Comparison of ENCODE assay signal across 17 mouse cellular contexts in the genomic region with DNA sequence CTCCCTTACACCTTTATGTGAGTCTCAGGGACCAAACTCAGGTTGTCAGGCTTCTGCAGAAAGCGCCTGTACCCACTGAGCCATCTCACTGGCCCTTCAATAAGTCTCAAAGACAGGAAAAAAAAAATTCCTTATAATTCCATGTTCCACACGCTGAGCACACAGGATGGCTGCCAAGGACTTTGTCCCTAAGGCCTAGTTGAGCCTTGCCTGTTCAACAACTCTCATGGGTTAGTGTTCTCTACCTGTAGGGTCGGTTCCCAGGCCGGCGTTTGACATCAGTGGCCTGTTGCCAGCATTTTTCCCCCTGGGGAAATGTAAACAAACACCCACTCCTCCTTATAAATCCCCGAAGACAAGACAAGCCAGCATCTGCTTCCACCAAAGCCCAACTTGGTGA.
"Had no signal": no experiment of that assay in that cellular context is flagged by ENCODE, and none has a peak within 500 bp of the region (broad histone marks: within the 10 kb centered on the region; RNA-seq: fewer than 3 reads in every experiment).

No protein-coding gene starts in this region.

- H3K9me3 ChIP-seq: lung, embryonic 15.5 days; megakaryocyte, embryonic 14.5 days; midbrain, embryonic 13.5 days; midbrain, embryonic 15.5 days; neural tube, embryonic 12.5 days; stomach, embryonic 15.5 days had no signal

- H3K27ac ChIP-seq: lung, embryonic 15.5 days; macrophage; midbrain, embryonic 13.5 days; midbrain, embryonic 15.5 days; neural tube, embryonic 12.5 days; stomach, embryonic 15.5 days; stomach, postnatal 0 days had no signal

- H3K9ac ChIP-seq: lung, embryonic 15.5 days; midbrain, embryonic 13.5 days; midbrain, embryonic 15.5 days; neural tube, embryonic 12.5 days; stomach, embryonic 15.5 days had no signal

- H3K4me2 ChIP-seq: lung, embryonic 15.5 days; midbrain, embryonic 11.5 days; midbrain, embryonic 13.5 days; midbrain, embryonic 15.5 days; neural tube, embryonic 12.5 days; stomach, embryonic 15.5 days had no signal

- DNase-seq: lung, adult 2 months; lung, postnatal 14 days; lung, postnatal 36 days; right cerebral cortex, postnatal 14 days; thymus, adult 2 months; thymus, postnatal 25 days; thymus, postnatal 4 days had no signal

- ATAC-seq: lung, postnatal 0 days; midbrain, embryonic 15.5 days had no signal

- H3K4me1 ChIP-seq: midbrain, embryonic 13.5 days; midbrain, embryonic 15.5 days; neural tube, embryonic 12.5 days had no signal

- H3K27me3 ChIP-seq: lung, embryonic 15.5 days; midbrain, embryonic 15.5 days; neural tube, embryonic 12.5 days; stomach, embryonic 15.5 days had no signal

- H3K4me3 ChIP-seq: lung, embryonic 15.5 days; megakaryocyte, embryonic 14.5 days; midbrain, embryonic 13.5 days; midbrain, embryonic 15.5 days; neural tube, embryonic 12.5 days; stomach, embryonic 15.5 days had no signal

- H3K36me3 ChIP-seq: lung, embryonic 15.5 days; midbrain, embryonic 13.5 days; midbrain, embryonic 15.5 days; neural tube, embryonic 12.5 days; stomach, embryonic 15.5 days had no signal
